Mouse (Mus musculus): ENCODE measurements around the gene Col4a2. TPM values are rescaled to one million over a fixed set of nuclear protein-coding genes. Genes with fewer than 3 reads are reported as not detected.
A peak's percentile ranks its signal among the peaks of the same experiment; 100 is the strongest.

Gene Col4a2
- polyA plus RNA-seq, 1 experiment from 2014 or later: 26.5 TPM

DNA sequence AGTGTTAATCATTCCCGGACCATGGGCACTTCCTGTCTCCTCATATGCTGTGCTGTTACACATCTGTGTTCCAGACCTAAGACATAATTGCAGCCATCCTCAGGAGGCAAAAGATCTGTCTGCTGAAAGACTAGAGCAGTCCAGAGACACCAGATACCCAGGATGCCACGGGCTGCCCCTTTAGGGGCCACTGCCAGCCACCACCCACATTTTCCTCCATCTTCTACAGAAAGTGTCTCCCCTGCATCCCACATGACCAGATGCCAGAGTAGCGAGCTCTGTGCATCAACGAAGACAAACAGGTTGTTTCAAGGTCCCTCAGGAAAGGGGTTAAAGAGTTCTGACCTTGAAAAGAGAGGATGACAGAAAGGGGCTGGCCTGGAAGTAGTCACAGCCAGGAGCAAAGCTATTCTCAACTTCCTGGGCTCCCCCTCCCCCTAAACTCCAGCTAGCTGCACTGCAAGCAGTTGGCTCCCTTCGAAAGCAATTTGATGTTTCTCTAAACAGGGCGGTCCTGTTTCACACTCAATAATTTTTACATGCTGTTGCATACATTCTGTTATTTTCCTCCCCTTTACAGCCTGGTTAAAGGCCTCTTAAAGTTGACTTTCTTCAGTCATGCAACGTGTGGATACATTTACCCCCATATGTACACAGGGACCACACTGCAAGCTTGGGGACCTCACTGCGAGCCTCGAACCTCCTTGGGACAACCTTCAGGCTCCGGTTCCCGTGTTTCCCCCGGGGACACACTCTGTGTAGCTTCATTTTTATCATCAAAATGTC is 13.9 kb upstream of the Col4a2 start:
- Histone ChIP-seq H3K27me3 (ENCODE audit: control insufficient read depth, insufficient read depth, low read length) (no peaks in the 10 kb centered on the region), H3K4me3 (ENCODE audit: low read depth, low read length) (no peak overlapping the region), H3K9me3 (ENCODE audit: control insufficient read depth, low read length) (no peaks in the 10 kb centered on the region), H3K27ac (replicated peaks; ENCODE audit: low read depth, low read length) (peak overlapping the region; percentile 58), H3K36me3 (ENCODE audit: control insufficient read depth, insufficient read depth, low read length) (no peaks in the 10 kb centered on the region), H3K4me2 (ENCODE audit: low read depth, severe bottlenecking) (no peak overlapping the region), H3K9ac (ENCODE audit: low read length) (no peak overlapping the region), H3K4me1 (ENCODE audit: control insufficient read depth, insufficient read depth, low read length) (peaks cover 33% of the 10 kb centered on the region)
- WGBS: 14% methylated on average over 12 of the region's 12 CpGs
- peak; percentile 50 for ATAC-seq (ENCODE audit: insufficient number of reproducible peaks, low FRiP score, low TSS enrichment, low read depth)
- DNase-seq (ENCODE audit: low spot score): peak; percentile 60

- no peaks in the 10 kb centered on the region for H3K36me3 ChIP-seq (ENCODE audit: control insufficient read depth, insufficient read depth, low read length)
- no peak overlapping the region for H3K4me2 ChIP-seq (ENCODE audit: low read depth, severe bottlenecking)
- DNase-seq (ENCODE audit: low spot score) (peak; percentile 26), ATAC-seq (ENCODE audit: insufficient number of reproducible peaks, low FRiP score, low TSS enrichment, low read depth) (no peak)
- no peak overlapping the region for H3K9ac ChIP-seq (ENCODE audit: low read length)
- peak overlapping the region; percentile 58 for H3K27ac ChIP-seq (replicated peaks; ENCODE audit: low read depth, low read length)
- no peak overlapping the region for H3K4me3 ChIP-seq (ENCODE audit: low read depth, low read length)
- WGBS: 40% methylated on average over 3 of the region's 3 CpGs
- peaks cover 33% of the 10 kb centered on the region for H3K4me1 ChIP-seq (ENCODE audit: control insufficient read depth, insufficient read depth, low read length)
- H3K9me3 ChIP-seq (ENCODE audit: control insufficient read depth, low read length): no peaks in the 10 kb centered on the region
- no peaks in the 10 kb centered on the region for H3K27me3 ChIP-seq (ENCODE audit: control insufficient read depth, insufficient read depth, low read length)
Measured at GRCm38 (mm10) chr8:11299317-11299602, 13.3 kb upstream of the Col4a2 start.

DNA sequence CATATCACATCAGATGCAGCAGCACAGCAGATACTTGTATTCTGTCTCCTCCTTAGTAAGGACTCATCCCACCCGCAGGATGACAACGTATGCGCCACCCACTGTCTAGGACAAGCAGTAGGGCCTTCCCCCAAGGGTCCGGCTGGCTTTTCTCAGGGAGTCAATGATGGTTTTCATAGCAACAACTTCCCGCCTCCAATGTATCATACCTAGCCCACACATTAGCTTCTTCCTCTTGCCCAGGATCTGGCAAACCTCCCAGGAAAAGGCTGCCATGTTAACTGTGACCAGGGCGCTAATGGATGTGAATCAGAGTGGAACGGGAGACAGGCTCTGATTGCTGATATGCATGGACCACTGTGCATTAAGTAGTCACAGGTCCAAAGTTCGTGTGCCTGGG is 12.2 kb upstream of the Col4a2 start:
- no peak overlapping the region for H3K9ac ChIP-seq (ENCODE audit: low read length)
- no peak overlapping the region for H3K4me3 ChIP-seq (ENCODE audit: low read depth, low read length)
- H3K27ac ChIP-seq (replicated peaks; ENCODE audit: low read depth, low read length): no peak overlapping the region
- no peaks in the 10 kb centered on the region for H3K36me3 ChIP-seq (ENCODE audit: control insufficient read depth, insufficient read depth, low read length)
- no peaks in the 10 kb centered on the region for H3K27me3 ChIP-seq (ENCODE audit: control insufficient read depth, insufficient read depth, low read length)
- WGBS: 88% methylated on average over 8 of the region's 8 CpGs
- no peak for ATAC-seq (ENCODE audit: insufficient number of reproducible peaks, low FRiP score, low TSS enrichment, low read depth)
- peaks cover 33% of the 10 kb centered on the region for H3K4me1 ChIP-seq (ENCODE audit: control insufficient read depth, insufficient read depth, low read length)
- H3K9me3 ChIP-seq (ENCODE audit: control insufficient read depth, low read length): no peaks in the 10 kb centered on the region
- no peak for DNase-seq (ENCODE audit: low spot score)
- no peak overlapping the region for H3K4me2 ChIP-seq (ENCODE audit: low read depth, severe bottlenecking)

DNA sequence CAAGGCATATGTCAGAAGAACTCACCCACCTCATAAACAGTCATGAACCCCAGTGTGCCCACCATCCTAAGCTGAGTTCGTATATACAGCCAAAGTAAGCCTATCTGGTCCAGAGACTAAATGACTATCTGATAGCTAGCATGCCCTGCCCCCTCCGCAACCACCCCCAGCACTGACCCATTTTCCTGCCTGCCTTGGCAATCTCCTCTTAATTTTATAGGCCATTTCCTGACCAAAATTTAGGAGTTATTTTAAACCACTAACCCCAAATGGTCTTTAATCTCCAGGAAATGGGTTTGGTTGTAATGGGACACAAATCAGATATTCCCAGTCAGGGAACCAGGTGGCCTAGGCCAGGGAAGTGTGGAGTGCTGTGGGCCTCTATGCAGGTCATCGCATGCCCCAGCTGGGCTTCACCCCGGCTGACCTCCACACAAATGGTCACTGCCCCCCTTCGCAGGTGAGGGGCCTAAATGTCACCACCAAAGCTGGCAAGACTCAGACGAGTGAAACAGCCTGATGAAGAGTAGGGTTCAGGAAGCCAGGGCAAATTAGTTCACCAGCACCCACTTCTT is 8.5 kb upstream of the Col4a2 start:
- DNase-seq (ENCODE audit: low spot score): no peak
- Histone ChIP-seq H3K4me1 (ENCODE audit: control insufficient read depth, insufficient read depth, low read length) (peaks cover 7% of the 10 kb centered on the region), H3K27ac (replicated peaks; ENCODE audit: low read depth, low read length) (no peak overlapping the region), H3K4me3 (ENCODE audit: low read depth, low read length) (no peak overlapping the region), H3K4me2 (ENCODE audit: low read depth, severe bottlenecking) (no peak overlapping the region), H3K27me3 (ENCODE audit: control insufficient read depth, insufficient read depth, low read length) (no peaks in the 10 kb centered on the region), H3K9ac (ENCODE audit: low read length) (no peak overlapping the region), H3K9me3 (ENCODE audit: control insufficient read depth, low read length) (no peaks in the 10 kb centered on the region), H3K36me3 (ENCODE audit: control insufficient read depth, insufficient read depth, low read length) (no peaks in the 10 kb centered on the region)
- WGBS: 35% methylated on average over 6 of the region's 6 CpGs
- ATAC-seq (ENCODE audit: insufficient number of reproducible peaks, low FRiP score, low TSS enrichment, low read depth): no peak

GRCm38 (mm10) chr8:11305539-11305938 is 7.1 kb upstream of the Col4a2 start:
- H3K36me3 ChIP-seq (ENCODE audit: control insufficient read depth, insufficient read depth, low read length): no peaks in the 10 kb centered on the region
- H3K4me2 ChIP-seq (ENCODE audit: low read depth, severe bottlenecking): no peak overlapping the region
- ATAC-seq (ENCODE audit: insufficient number of reproducible peaks, low FRiP score, low TSS enrichment, low read depth) (no peak), DNase-seq (ENCODE audit: low spot score) (no peak)
- H3K4me1 ChIP-seq (ENCODE audit: control insufficient read depth, insufficient read depth, low read length): 0 out of 2 replicates have a peak, but pooled peaks cover 3% of the 10 kb centered on the region
- 82% methylated on average over 1 of the region's 1 CpGs for WGBS
- H3K27ac ChIP-seq (replicated peaks; ENCODE audit: low read depth, low read length): no peak overlapping the region
- no peak overlapping the region for H3K9ac ChIP-seq (ENCODE audit: low read length)
- no peaks in the 10 kb centered on the region for H3K27me3 ChIP-seq (ENCODE audit: control insufficient read depth, insufficient read depth, low read length)
- no peak overlapping the region for H3K4me3 ChIP-seq (ENCODE audit: low read depth, low read length)
- H3K9me3 ChIP-seq (ENCODE audit: control insufficient read depth, low read length): no peaks in the 10 kb centered on the region

- peaks cover 10% of the 10 kb centered on the region; the same call in 1 of the 2 replicates for H3K4me1 ChIP-seq (ENCODE audit: control insufficient read depth, insufficient read depth, low read length)
- no peak for ATAC-seq (ENCODE audit: insufficient number of reproducible peaks, low FRiP score, low TSS enrichment, low read depth)
- no peaks in the 10 kb centered on the region for H3K36me3 ChIP-seq (ENCODE audit: control insufficient read depth, insufficient read depth, low read length)
Measured at GRCm38 (mm10) chr8:11307451-11307850, 5.2 kb upstream of the Col4a2 start.

GRCm38 (mm10) chr8:11308570-11308998 is 4.0 kb upstream of the Col4a2 start:
- peaks cover 13% of the 10 kb centered on the region for H3K4me1 ChIP-seq (ENCODE audit: control insufficient read depth, insufficient read depth, low read length)

More at GRCm38 (mm10) chr8:11307451-11307850, 5.2 kb upstream of the Col4a2 start:
- Histone ChIP-seq H3K4me2 (ENCODE audit: low read depth, severe bottlenecking) (no peak overlapping the region), H3K4me3 (ENCODE audit: low read depth, low read length) (no peak overlapping the region), H3K9ac (ENCODE audit: low read length) (no peak overlapping the region), H3K27ac (replicated peaks; ENCODE audit: low read depth, low read length) (no peak overlapping the region), H3K9me3 (ENCODE audit: control insufficient read depth, low read length) (no peaks in the 10 kb centered on the region), H3K27me3 (ENCODE audit: control insufficient read depth, insufficient read depth, low read length) (no peaks in the 10 kb centered on the region)
- WGBS: 78% methylated on average over 7 of the region's 7 CpGs
- no peak for DNase-seq (ENCODE audit: low spot score)

DNA sequence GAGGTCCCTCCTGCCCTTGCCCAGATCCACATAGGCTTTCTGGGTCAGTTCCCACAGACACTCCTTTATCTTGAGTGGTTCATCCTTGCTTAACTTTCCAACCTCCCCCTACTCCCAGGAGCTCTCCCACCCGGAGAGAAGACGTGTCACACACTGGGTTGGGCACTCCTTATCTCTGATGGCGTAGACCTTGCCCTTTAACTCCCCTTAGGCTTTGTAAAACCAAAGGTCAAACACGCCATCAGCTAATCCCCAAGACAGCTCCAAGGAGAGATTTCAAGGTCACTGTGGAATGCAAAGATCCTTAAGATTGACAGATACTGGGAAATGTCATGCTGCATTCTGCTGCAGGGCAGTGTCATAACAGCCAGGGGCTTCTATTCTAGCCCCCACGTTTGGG is 3.4 kb upstream of the Col4a2 start:
- no peak overlapping the region for H3K4me2 ChIP-seq (ENCODE audit: low read depth, severe bottlenecking)
- WGBS: 65% methylated on average over 5 of the region's 5 CpGs
- H3K27ac ChIP-seq (replicated peaks; ENCODE audit: low read depth, low read length): no peak overlapping the region
- no peak overlapping the region for H3K9ac ChIP-seq (ENCODE audit: low read length)
- no peak overlapping the region for H3K4me3 ChIP-seq (ENCODE audit: low read depth, low read length)
- H3K36me3 ChIP-seq (ENCODE audit: control insufficient read depth, insufficient read depth, low read length): no peaks in the 10 kb centered on the region
- ATAC-seq (ENCODE audit: insufficient number of reproducible peaks, low FRiP score, low TSS enrichment, low read depth) (no peak), DNase-seq (ENCODE audit: low spot score) (no peak)
- no peaks in the 10 kb centered on the region for H3K27me3 ChIP-seq (ENCODE audit: control insufficient read depth, insufficient read depth, low read length)
- no peaks in the 10 kb centered on the region for H3K9me3 ChIP-seq (ENCODE audit: control insufficient read depth, low read length)
- peaks cover 18% of the 10 kb centered on the region for H3K4me1 ChIP-seq (ENCODE audit: control insufficient read depth, insufficient read depth, low read length)

More at GRCm38 (mm10) chr8:11308570-11308998, 4.0 kb upstream of the Col4a2 start:
- Histone ChIP-seq H3K9ac (ENCODE audit: low read length) (no peak overlapping the region), H3K27ac (replicated peaks; ENCODE audit: low read depth, low read length) (no peak overlapping the region), H3K4me2 (ENCODE audit: low read depth, severe bottlenecking) (no peak overlapping the region), H3K4me3 (ENCODE audit: low read depth, low read length) (no peak overlapping the region), H3K27me3 (ENCODE audit: control insufficient read depth, insufficient read depth, low read length) (no peaks in the 10 kb centered on the region), H3K36me3 (ENCODE audit: control insufficient read depth, insufficient read depth, low read length) (no peaks in the 10 kb centered on the region), H3K9me3 (ENCODE audit: control insufficient read depth, low read length) (no peaks in the 10 kb centered on the region)
- 85% methylated on average over 7 of the region's 7 CpGs for WGBS
- no peak for DNase-seq (ENCODE audit: low spot score)
- ATAC-seq (ENCODE audit: insufficient number of reproducible peaks, low FRiP score, low TSS enrichment, low read depth): no peak
